Mouse (Mus musculus) CD4-positive naive resting alpha-beta T cell, adult 57 days (primary cell): ENCODE data around the gene Tnfrsf11a. TPM values are rescaled to one million over a fixed set of nuclear protein-coding genes. Genes with fewer than 3 reads are reported as not detected.

Source experiments
- total RNA-seq: library from RNA; stranded (reverse); gene quantifications from one replicate; pipeline ENCODE4 v1.2.4, GENCODE M21; 2023

Tnfrsf11a gene
- 0.18 TPM for total RNA-seq

GRCm38 (mm10) chr1:105780457-105781364 lies at the start of gene Tnfrsf11a:
Gene Tnfrsf11a (plus strand): TSS chr1:105780718.

Other genes with a start within 250 kb of the Tnfrsf11a start
- gene Pign, start 117.0 kb upstream of the Tnfrsf11a start, total RNA-seq = 35.1 TPM
- 92.3 TPM for gene Relch, start 116.9 kb upstream of the Tnfrsf11a start, total RNA-seq
- gene Zcchc2, start 209.7 kb downstream of the Tnfrsf11a start, total RNA-seq = 41.1 TPM